Mouse (Mus musculus) liver, embryonic 14.5 days (tissue): ENCODE data around the gene Rbm4.

ENCODE experiments used
- CTCF ChIP-seq: IDR thresholded peaks from 2 replicates; pipeline ENCODE4 v1.5.1; 2016; ENCODE audit warnings: antibody characterized with exemption, low read depth, control low read depth
- EP300 ChIP-seq: IDR thresholded peaks from 2 replicates; pipeline ENCODE4 v1.6.1; 2016; ENCODE audit warnings: antibody characterized with exemption, low read depth

GRCm38 (mm10) chr19:4813015-4813414, 19.3 kb upstream of the Rbm4 start:
- TF ChIP-seq CTCF (peak; percentile 65), EP300 (no peak)
